Mouse (Mus musculus): ENCODE measurements around the gene Btbd18.

DNA sequence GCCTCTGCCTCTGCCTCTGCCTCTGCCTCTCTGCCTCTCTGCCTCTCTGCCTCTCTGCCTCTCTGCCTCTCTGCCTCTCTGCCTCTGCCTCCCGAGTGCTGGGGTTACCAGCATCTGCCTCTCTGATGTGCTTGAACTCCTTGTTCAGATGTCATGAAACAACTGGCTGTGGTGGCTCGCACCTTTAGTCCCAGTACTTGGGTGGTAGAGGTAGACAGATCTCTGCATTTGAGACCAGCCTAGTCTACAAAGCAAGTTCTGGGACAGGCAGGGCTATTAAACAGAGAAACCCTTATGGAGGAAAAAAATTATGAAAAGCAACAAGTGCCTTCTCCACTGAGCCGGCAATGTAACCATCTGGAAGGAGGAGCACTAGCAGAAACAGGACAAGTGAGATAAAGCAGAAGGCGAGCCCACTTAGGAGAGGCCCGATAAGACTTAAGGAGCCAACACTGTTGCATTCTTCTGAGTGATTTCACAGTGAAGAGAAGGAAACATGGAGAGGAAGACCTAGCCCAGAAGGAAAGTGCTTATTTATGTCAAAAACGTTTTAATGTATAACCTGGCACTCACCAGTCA is 23.8 kb downstream of the Btbd18 start:
- TF ChIP-seq CTCF (IDR thresholded peaks at IDR 0.05; ENCODE audit: extremely low read depth, insufficient read depth, low read length) (no peak), POLR2A (IDR thresholded peaks at IDR 0.05; ENCODE audit: extremely low read depth, insufficient read depth, low read length) (no peak)
